Comparison of ENCODE assay signal across 11 mouse cellular contexts in the genomic region with DNA sequence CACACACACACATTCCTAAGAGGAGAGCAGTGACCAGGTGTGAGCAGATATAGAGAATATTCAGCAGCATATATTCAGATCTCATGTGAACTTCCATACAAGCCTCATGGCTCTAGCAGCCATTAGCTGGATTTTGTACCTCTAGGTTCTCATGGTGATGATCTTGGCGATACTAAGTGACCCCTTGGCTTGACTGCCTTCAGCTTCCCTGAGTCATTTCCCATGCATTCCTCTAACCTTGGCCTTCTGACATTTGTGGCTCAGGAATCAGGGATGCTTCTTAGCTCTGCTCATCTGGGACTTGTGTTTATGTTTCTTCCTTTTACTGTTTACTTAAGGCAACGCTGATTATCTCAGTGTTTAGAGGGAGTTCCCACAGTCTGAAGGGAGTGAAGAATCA.
"Had no signal": no experiment of that assay in that cellular context is flagged by ENCODE, and none has a peak within 500 bp of the region (broad histone marks: within the 10 kb centered on the region; RNA-seq: fewer than 3 reads in every experiment).

No protein-coding gene starts in this region.

- H3K4me2 ChIP-seq: limb, embryonic 12.5 days; midbrain, embryonic 15.5 days; neural tube, embryonic 12.5 days had no signal

- H3K27me3 ChIP-seq: midbrain, embryonic 15.5 days; neural tube, embryonic 12.5 days had no signal

- DNase-seq: kidney, adult 2 months; kidney, postnatal 36 days; liver; right cerebral cortex, postnatal 14 days; thymus, postnatal 36 days had no signal

- ATAC-seq: intestine, embryonic 16.5 days; midbrain, embryonic 15.5 days had no signal

- H3K9me3 ChIP-seq: limb, embryonic 12.5 days; midbrain, embryonic 15.5 days; neural tube, embryonic 12.5 days had no signal

- H3K27ac ChIP-seq: layer of hippocampus, adult 2 months; limb, embryonic 12.5 days; liver, embryonic 14.5 days; midbrain, embryonic 15.5 days; neural tube, embryonic 12.5 days had no signal

- H3K4me1 ChIP-seq: midbrain, embryonic 15.5 days; neural tube, embryonic 12.5 days had no signal

- H3K9ac ChIP-seq: limb, embryonic 12.5 days; liver, embryonic 14.5 days; midbrain, embryonic 15.5 days; neural tube, embryonic 12.5 days had no signal

- H3K4me3 ChIP-seq: layer of hippocampus, adult 2 months; limb, embryonic 12.5 days; midbrain, embryonic 15.5 days; neural tube, embryonic 12.5 days had no signal

- H3K36me3 ChIP-seq: limb, embryonic 12.5 days; midbrain, embryonic 15.5 days; neural tube, embryonic 12.5 days had no signal
